In genomic region chr6:30409399-30410093, GRCm38 (mm10) we compare ENCODE assay signal across 27 mouse cellular contexts. TPM values are rescaled to one million over a fixed set of nuclear protein-coding genes. Genes with fewer than 3 reads are reported as not detected.
DNase-seq lines count a peak whose midpoint lies in the region; ATAC-seq and TF ChIP-seq lines count a peak whose summit lies in the region.
"Had no signal": no experiment of that assay in that cellular context is flagged by ENCODE, and none has a peak within 500 bp of the region (broad histone marks: within the 10 kb centered on the region; RNA-seq: fewer than 3 reads in every experiment).

No protein-coding gene starts in this region.

- no peak overlapping the region for H3K9ac ChIP-seq in liver, adult 2 months (ENCODE audit: low read depth, low read length)
- H3K9ac ChIP-seq in liver, embryonic 11.5 days (ENCODE audit: low read depth, low read length): no peak overlapping the region
- H3K9ac ChIP-seq in midbrain, embryonic 11.5 days (ENCODE audit: low read length): no peak overlapping the region
- no peak overlapping the region for H3K9ac ChIP-seq in midbrain, embryonic 16.5 days (ENCODE audit: low read depth, low read length)
- H3K9ac ChIP-seq: embryonic facial prominence, embryonic 13.5 days; forebrain, embryonic 12.5 days; forebrain, embryonic 15.5 days; heart, embryonic 12.5 days; heart, embryonic 15.5 days; hindbrain, embryonic 14.5 days had no signal

- no peak for ATAC-seq in liver, embryonic 11.5 days (replicated peaks; ENCODE audit: low FRiP score)
- no peak for ATAC-seq in midbrain, embryonic 11.5 days (ENCODE audit: low FRiP score)
- no peak for ATAC-seq in midbrain, embryonic 16.5 days
- ATAC-seq: activated CD4-positive, CD25-positive, alpha-beta regulatory T cell, adult 4 months; forebrain, embryonic 15.5 days; hindbrain, postnatal 0 days had no signal

- no peak for DNase-seq in gastrocnemius, adult 2 months
- DNase-seq in gastrocnemius, adult 8-10 months (ENCODE audit: low spot score in 2 of 2): no peak
- peak; percentile 80 for DNase-seq in liver, adult 2 months (ENCODE audit: extremely low read depth, low read depth, low spot score)
- DNase-seq in liver, embryonic 11.5 days (ENCODE audit: low spot score): no peak
- DNase-seq in midbrain, embryonic 11.5 days (ENCODE audit: low spot score, missing footprints): peak; percentile 78
- no peak for DNase-seq in frontal cortex, postnatal 14 days (ENCODE audit: low spot score in 2 of 2)
- DNase-seq: adrenal gland, adult 8-10 months; adrenal gland, postnatal 25 days; cerebellum, adult 11-12 months; cerebellum, adult 8-10 months; cerebellum, postnatal 10 days; cerebellum, postnatal 36 days; embryo, embryonic 11 days; gastrocnemius, postnatal 25 days; heart, postnatal 14 days; heart, postnatal 4 days had no signal

- no peak overlapping the region for H3K4me3 ChIP-seq in gastrocnemius, adult 2 months
- no peak overlapping the region for H3K4me3 ChIP-seq in liver, adult 2 months (ENCODE audit: insufficient read depth, low read depth, low read length)
- no peak overlapping the region for H3K4me3 ChIP-seq in liver, embryonic 11.5 days (ENCODE audit: low read depth, low read length)
- H3K4me3 ChIP-seq in midbrain, embryonic 11.5 days (ENCODE audit: low read depth, low read length): no peak overlapping the region
- H3K4me3 ChIP-seq in midbrain, embryonic 16.5 days (ENCODE audit: low read depth, low read length): no peak overlapping the region
- H3K4me3 ChIP-seq: embryonic facial prominence, embryonic 10.5 days; embryonic facial prominence, embryonic 13.5 days; erythroblast, embryonic 14.5 days; forebrain, embryonic 12.5 days; forebrain, embryonic 15.5 days; heart, embryonic 12.5 days; heart, embryonic 15.5 days had no signal

- intact Hi-C loops in gastrocnemius, adult 2 months (cut with DNase I): loop anchor here (10.0 kb wide), 1 partner anchor 625 kb away; no protein-coding TSS in a partner anchor

- peaks cover 15% of the 10 kb centered on the region for H3K4me1 ChIP-seq in liver, adult 2 months (ENCODE audit: control insufficient read depth, insufficient read depth, low read length)
- H3K4me1 ChIP-seq in liver, embryonic 11.5 days (replicated peaks; ENCODE audit: control insufficient read depth, insufficient read depth, low read length): peaks cover 7% of the 10 kb centered on the region
- no peaks in the 10 kb centered on the region for H3K4me1 ChIP-seq in midbrain, embryonic 11.5 days (ENCODE audit: control insufficient read depth, insufficient read depth, low read length)
- H3K4me1 ChIP-seq in midbrain, embryonic 16.5 days (ENCODE audit: control insufficient read depth, insufficient read depth, low read length): peaks cover 8% of the 10 kb centered on the region

- H3K36me3 ChIP-seq in liver, adult 2 months (ENCODE audit: control insufficient read depth, insufficient read depth, low read length): no peaks in the 10 kb centered on the region
- H3K36me3 ChIP-seq in liver, embryonic 11.5 days (ENCODE audit: control insufficient read depth, insufficient read depth, low read length): no peaks in the 10 kb centered on the region
- H3K36me3 ChIP-seq in midbrain, embryonic 11.5 days (ENCODE audit: control insufficient read depth, insufficient read depth, low read length): no peaks in the 10 kb centered on the region
- H3K36me3 ChIP-seq in midbrain, embryonic 16.5 days (ENCODE audit: control insufficient read depth, insufficient read depth, low read length): no peaks in the 10 kb centered on the region
- H3K36me3 ChIP-seq: forebrain, embryonic 12.5 days; forebrain, embryonic 15.5 days; heart, embryonic 15.5 days had no signal

- WGBS in liver, adult 2 months: 24% methylated on average over 7 of the region's 7 CpGs
- WGBS in liver, embryonic 11.5 days: 86% methylated on average over 7 of the region's 7 CpGs
- 94% methylated on average over 7 of the region's 7 CpGs for WGBS in midbrain, embryonic 11.5 days
- 93% methylated on average over 7 of the region's 7 CpGs for WGBS in midbrain, embryonic 16.5 days

- TF ChIP-seq POLR2A in liver, adult 2 months (IDR thresholded peaks at IDR 0.05; ENCODE audit: extremely low read depth, insufficient read depth, low read length): no peak

- no peaks in the 10 kb centered on the region for H3K9me3 ChIP-seq in liver, embryonic 11.5 days (ENCODE audit: control insufficient read depth, low read length)
- no peaks in the 10 kb centered on the region for H3K9me3 ChIP-seq in midbrain, embryonic 11.5 days (ENCODE audit: control insufficient read depth, low read length)
- no peaks in the 10 kb centered on the region for H3K9me3 ChIP-seq in midbrain, embryonic 16.5 days (replicated peaks; ENCODE audit: control insufficient read depth, low read length, poor library complexity, severe bottlenecking)
- H3K9me3 ChIP-seq: embryonic facial prominence, embryonic 10.5 days; embryonic facial prominence, embryonic 13.5 days; forebrain, embryonic 12.5 days; forebrain, embryonic 15.5 days; heart, embryonic 12.5 days; heart, embryonic 15.5 days had no signal

- H3K79me2 ChIP-seq in liver, adult 2 months (ENCODE audit: control insufficient read depth, insufficient read depth, low read length): peaks cover 33% of the 10 kb centered on the region

- no peak overlapping the region for H3K4me2 ChIP-seq in liver, embryonic 11.5 days
- H3K4me2 ChIP-seq in midbrain, embryonic 11.5 days: no peak overlapping the region
- no peak overlapping the region for H3K4me2 ChIP-seq in midbrain, embryonic 16.5 days (ENCODE audit: low read length)
- H3K4me2 ChIP-seq: embryonic facial prominence, embryonic 13.5 days; forebrain, embryonic 12.5 days; forebrain, embryonic 15.5 days; heart, embryonic 12.5 days; heart, embryonic 15.5 days; hindbrain, embryonic 14.5 days had no signal

- H3K27me3 ChIP-seq in liver, adult 2 months (ENCODE audit: control insufficient read depth, insufficient read depth, low read length): no peaks in the 10 kb centered on the region
- H3K27me3 ChIP-seq in liver, embryonic 11.5 days (replicated peaks; ENCODE audit: control insufficient read depth, insufficient read depth, low read length): no peaks in the 10 kb centered on the region
- H3K27me3 ChIP-seq in midbrain, embryonic 11.5 days (ENCODE audit: control insufficient read depth, insufficient read depth, low read length): no peaks in the 10 kb centered on the region
- H3K27me3 ChIP-seq in midbrain, embryonic 16.5 days (ENCODE audit: control insufficient read depth, insufficient read depth, low read depth, low read length): no peaks in the 10 kb centered on the region
- H3K27me3 ChIP-seq: embryonic facial prominence, embryonic 13.5 days; forebrain, embryonic 12.5 days; forebrain, embryonic 15.5 days; heart, embryonic 12.5 days; heart, embryonic 15.5 days had no signal

- no peak for TF ChIP-seq CTCF in gastrocnemius, adult 2 months (IDR thresholded peaks at IDR 0.05)
- no peak for TF ChIP-seq CTCF in liver, adult 2 months (IDR thresholded peaks at IDR 0.05; ENCODE audit: low read depth, low read length)

- peak overlapping the region; percentile 53; the same call in 1 of the 2 replicates for H3K27ac ChIP-seq in gastrocnemius, adult 2 months
- peak overlapping the region; percentile 66 for H3K27ac ChIP-seq in liver, adult 2 months (replicated peaks; ENCODE audit: insufficient read depth, low read depth, low read length)
- H3K27ac ChIP-seq in liver, embryonic 11.5 days (ENCODE audit: low read depth, low read length): no peak overlapping the region
- no peak overlapping the region for H3K27ac ChIP-seq in midbrain, embryonic 11.5 days (ENCODE audit: low read depth, low read length)
- no peak overlapping the region for H3K27ac ChIP-seq in midbrain, embryonic 16.5 days (ENCODE audit: low read length)
- H3K27ac ChIP-seq: embryonic facial prominence, embryonic 10.5 days; embryonic facial prominence, embryonic 13.5 days; forebrain, embryonic 12.5 days; forebrain, embryonic 15.5 days; heart, embryonic 15.5 days; hindbrain, embryonic 14.5 days; hindbrain, postnatal 0 days had no signal

RNA-seq across cellular contexts. Expression of gene Klhdc10, which starts 7.9 kb away (rescaled TPM):
- total RNA-seq in gastrocnemius, adult 2 months (2021): 10 to 100 TPM; 35.8 to 44.4 TPM
- 10 to 100 TPM; 35.6 to 46.1 (median 40.0) TPM for total RNA-seq in gastrocnemius, adult 8-10 months (2022)
- 18.8 and 25.0 TPM in 2 replicates for total RNA-seq in liver, adult 2 months (2014; rRNA removed)
- 18.9 and 19.0 TPM in 2 replicates for polyA plus RNA-seq in liver, adult 2 months (2012; rRNA removed)
- polyA plus RNA-seq in liver, embryonic 11.5 days (2014; fragmentation: Nextera tagmentation; extraction: Ambion mirVana): 19.2 and 20.8 TPM in 2 replicates
- polyA plus RNA-seq in midbrain, embryonic 11.5 days (2014; fragmentation: Nextera tagmentation; extraction: Ambion mirVana): 28.3 and 28.8 TPM in 2 replicates
- 41.7 and 42.1 TPM in 2 replicates for polyA plus RNA-seq in midbrain, embryonic 16.5 days (2015; fragmentation: Nextera tagmentation; extraction: Ambion mirVana)

RNA-seq across cellular contexts. Expression of gene Zc3hc1, which starts 18.7 kb away (rescaled TPM):
- 10 to 100 TPM; 15.5 to 19.3 TPM for total RNA-seq in gastrocnemius, adult 2 months (2021)
- 10 to 100 TPM; 17.6 to 20.2 (median 19.3) TPM for total RNA-seq in gastrocnemius, adult 8-10 months (2022)
- total RNA-seq in liver, adult 2 months (2014; rRNA removed): 7.2 and 8.2 TPM in 2 replicates
- 7.3 and 11.0 TPM in 2 replicates for polyA plus RNA-seq in liver, adult 2 months (2012; rRNA removed)
- 64.6 and 68.5 TPM in 2 replicates for polyA plus RNA-seq in liver, embryonic 11.5 days (2014; fragmentation: Nextera tagmentation; extraction: Ambion mirVana)
- polyA plus RNA-seq in midbrain, embryonic 11.5 days (2014; fragmentation: Nextera tagmentation; extraction: Ambion mirVana): 75.4 and 76.8 TPM in 2 replicates
- polyA plus RNA-seq in midbrain, embryonic 16.5 days (2015; fragmentation: Nextera tagmentation; extraction: Ambion mirVana): 66.8 and 72.4 TPM in 2 replicates

Comparison
In these comparisons a context has a peak if more than half of its experiments do, and no peak if none do; other contexts are left out.
1. DNase-seq: peak in liver, adult 2 months (single experiment) and midbrain, embryonic 11.5 days (single experiment); none in gastrocnemius, adult 2 months (single experiment), gastrocnemius, adult 8-10 months (0 of 2), liver, embryonic 11.5 days (single experiment) and frontal cortex, postnatal 14 days (0 of 2).
2. H3K27ac ChIP-seq: peak in gastrocnemius, adult 2 months (single experiment) and liver, adult 2 months (single experiment); none in liver, embryonic 11.5 days (single experiment), midbrain, embryonic 11.5 days (single experiment) and midbrain, embryonic 16.5 days (single experiment).